Mouse (Mus musculus): ENCODE measurements at regions not wholly inside any gene's neighbourhood (a gene's known extent, or its start where the extent isn't known, plus 50 kb on each side); places are given as distances from the start of the nearest gene placed in this dataset.

DNA sequence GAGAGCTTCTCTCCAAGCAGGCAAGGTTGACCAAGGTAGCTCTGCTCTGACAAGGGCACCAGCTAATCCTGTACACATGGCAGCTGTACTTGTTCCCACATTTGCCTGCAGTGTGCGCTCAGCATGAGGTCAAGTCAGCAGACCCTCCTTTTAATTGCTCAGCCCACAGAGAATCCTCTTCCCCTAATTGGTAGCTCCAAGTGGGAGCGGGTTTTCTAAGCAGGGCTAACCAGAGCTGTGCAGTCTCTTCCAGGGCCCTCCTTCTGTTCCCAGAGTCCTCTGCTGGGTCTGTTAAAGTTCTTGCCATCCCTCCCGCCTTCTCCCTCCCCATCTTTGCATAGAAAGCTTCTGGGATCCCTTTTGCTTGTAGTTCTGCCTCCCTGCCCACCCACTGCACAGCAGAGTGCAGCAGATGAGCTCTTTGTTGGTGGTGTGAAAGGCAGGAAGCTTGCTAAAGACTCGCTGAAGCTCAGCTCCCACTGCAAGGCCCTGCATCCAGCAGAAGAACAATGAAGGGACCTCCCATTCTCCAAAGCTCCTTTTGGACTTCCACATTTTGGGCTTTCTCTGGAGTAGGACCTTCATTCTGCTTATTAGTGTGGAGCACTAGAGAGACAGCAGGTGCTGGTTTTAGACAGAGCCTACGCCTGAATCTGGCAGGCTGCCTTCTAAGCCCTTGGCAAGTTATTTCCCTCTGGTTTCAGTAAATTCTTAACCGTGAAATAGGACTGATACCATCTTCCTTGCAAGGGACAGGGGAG lies 235.3 kb upstream of the Serp2 start:
- in situ Hi-C loops (cut with MseI, MboI), result no loop called here

DNA sequence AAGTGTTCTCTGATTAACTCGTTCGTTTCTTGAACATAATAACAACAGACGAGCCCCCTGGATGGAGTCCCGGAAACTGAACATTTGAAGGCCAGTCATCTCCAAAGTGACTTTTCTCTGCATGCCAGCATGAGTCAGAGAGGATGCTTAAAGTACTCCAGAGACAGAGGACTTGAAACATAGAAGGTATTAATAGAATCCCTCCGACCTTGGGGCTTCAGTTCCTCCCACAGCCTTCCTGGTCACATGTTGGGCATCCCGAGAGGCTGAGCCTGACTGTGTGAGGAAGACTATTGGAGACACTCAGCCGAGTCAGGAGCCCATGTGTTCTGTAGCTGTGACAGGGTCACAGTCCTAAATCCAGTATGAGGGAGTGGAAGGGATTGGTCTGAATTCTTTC lies 232.7 kb upstream of the Serp2 start:
- in situ Hi-C loops (cut with MseI, MboI), result no loop called here

DNA sequence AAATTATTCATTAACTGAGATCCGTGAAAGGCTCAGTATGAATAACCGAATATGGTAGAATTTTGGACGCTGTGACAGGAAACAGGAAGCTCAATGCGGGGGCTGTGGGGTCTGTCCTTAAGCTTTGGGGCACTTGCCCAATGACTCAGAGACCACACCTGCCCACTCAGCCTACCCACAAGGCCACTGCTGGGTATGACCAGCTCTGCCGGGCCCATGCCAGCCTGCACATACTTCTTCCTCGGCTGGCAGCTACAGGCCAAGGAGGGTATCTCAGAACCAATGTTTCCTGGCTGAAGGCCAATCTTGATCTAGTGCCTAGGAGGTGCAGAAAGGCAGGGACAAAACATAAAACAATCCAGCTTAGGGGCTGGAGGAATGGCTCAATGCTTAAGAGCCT lies 230.9 kb upstream of the Serp2 start:
- in situ Hi-C loops (cut with MseI, MboI), result no loop called here

DNA sequence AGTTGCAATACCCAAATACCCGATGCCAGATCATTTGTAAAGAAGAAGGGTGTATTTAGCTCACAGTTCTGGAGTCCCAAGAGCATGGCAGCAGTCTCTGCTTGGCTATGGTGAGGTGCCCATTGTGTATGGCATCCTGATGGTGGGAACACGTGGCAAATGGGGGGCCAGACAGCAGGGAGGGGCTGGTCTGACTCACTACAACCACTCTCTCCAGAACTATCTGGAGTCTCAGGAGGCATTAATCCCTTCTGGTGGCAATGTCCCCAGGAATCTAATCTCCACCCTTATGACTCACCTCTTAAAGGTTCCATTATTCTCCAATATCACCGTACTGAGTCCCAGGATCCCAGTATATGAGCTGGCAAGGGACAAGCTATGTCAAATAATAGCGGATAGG lies 229.5 kb upstream of the Serp2 start:
- in situ Hi-C loops (cut with MseI, MboI), result no loop called here

DNA sequence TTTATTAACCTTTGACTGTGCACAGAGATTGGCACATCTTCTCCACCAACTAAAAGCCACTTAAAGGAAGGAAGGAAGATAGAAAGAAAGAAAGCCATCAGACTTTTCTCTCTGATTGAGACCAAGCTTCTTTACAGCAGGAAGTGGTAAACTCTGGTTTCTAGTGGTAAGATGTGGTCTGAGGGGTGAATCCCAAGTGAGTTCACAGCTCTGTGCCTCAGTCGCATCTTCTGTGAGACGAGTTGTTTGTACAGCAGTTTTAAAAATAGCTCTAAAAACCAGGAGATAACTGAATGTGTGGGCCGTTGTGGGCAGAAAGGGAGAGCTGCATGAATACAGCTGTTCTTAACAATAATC lies 224.8 kb upstream of the Serp2 start:
- in situ Hi-C loops (cut with MseI, MboI), result no loop called here

DNA sequence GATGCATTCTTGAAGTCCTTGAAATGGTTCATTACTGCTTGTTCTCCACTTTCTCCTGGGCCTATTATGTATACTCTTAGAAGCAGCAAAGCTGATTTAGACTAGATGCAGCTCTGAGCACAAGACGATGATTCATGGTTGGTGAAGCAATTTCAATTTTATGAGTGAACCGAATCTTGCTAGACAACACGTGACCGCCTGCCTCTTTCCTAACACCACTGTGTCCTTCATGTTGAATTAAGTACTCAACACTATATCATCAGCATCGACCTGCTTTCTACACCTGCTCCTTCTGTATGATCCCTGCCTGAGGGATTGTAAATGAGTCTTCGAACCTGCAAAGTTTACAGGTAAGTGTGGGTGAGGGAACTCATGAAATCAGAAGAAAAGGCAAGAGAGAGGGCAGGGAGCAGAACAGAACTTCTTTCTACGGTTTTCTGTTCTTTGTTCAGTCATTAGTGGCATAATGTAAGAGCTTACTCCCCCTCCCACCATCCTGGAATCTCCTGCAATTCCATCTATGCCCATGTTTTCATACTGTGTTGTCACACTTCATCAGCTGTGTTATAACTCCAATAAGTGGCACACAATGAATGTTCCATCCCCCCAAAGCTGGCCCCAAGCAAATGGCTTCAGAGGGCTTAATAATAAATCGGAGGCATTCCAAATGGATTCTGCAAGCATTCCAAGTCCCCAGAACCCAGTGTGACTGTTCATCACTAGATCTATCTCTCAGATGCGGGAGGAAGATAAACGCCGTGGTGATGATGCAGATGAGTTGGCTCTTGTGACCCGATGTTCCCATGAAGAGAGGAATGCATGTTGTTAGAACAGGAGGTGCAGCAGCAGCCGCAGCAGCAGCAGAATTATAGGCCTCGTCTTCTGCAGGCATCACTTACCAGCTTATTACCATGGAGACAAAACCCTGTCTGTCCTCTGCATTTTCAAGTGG lies 224.2 kb upstream of the Serp2 start:
- in situ Hi-C loops (cut with MseI, MboI), result no loop called here

DNA sequence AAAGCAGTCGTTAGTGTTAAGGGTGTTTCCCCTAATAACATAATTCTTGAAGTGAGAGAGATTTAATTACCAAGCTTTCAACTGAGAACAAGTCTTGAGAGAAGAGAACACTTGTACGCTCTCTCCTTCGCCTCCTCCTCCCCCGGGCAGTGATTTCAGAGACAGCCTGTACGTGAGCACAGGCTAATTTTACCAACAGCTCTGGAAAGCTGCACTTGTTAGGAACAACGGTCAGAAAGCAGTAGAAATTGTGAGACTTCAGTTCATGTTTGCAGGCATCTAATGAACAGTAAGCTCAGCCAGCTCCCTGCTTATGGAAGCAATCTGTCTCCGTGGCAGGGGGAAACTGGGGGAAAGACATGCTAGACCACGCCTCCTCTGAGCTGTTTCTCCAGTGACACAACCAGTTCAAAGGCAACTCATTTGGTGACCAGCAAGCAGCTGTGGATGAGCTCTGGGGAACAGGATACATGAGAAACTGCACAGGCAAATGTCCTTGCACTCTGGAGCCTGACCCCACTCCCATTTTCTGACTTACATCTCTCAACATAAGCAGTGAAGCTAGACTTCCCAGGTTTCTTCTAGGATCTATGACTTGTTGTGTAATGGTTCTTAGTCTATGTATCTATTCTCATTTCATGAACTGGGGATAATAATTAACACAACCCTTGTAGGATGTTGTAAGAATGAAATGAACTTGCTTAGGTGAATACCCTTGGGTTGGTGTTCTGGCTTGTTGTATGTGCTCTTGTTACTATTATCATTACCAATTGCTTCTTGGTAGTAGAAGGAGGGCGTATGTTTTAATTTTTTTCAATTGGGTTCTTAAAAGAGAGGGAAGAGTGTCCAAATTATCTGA lies 222.1 kb upstream of the Serp2 start:
- in situ Hi-C loops (cut with MseI, MboI), result no loop called here

DNA sequence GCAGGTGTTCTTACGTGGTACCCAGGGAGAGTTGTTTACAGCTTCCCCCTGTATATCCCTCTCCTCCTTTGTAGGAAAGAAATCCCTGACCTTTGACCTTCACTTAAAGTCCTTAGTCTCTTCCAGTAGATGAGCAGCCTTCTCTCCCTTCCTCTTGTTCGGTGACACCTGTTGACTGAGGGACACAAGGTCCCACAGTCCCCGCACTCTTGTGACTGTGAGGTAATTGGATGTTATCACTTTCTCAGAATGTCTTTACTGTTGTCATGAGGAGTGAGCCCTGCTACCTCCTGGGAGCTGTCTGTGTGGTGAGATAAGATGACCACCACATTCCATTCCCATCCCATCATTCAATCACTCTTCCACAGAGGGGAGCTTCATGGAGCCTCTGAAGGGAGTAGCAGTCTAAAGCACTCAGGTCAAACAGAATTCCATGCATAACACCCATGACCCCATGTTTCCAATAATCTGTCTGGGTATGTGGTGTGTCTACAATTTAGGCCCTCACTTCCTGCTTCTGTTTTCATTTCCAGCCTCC lies 218.8 kb upstream of the Serp2 start:
- in situ Hi-C loops (cut with MseI, MboI), result no loop called here

DNA sequence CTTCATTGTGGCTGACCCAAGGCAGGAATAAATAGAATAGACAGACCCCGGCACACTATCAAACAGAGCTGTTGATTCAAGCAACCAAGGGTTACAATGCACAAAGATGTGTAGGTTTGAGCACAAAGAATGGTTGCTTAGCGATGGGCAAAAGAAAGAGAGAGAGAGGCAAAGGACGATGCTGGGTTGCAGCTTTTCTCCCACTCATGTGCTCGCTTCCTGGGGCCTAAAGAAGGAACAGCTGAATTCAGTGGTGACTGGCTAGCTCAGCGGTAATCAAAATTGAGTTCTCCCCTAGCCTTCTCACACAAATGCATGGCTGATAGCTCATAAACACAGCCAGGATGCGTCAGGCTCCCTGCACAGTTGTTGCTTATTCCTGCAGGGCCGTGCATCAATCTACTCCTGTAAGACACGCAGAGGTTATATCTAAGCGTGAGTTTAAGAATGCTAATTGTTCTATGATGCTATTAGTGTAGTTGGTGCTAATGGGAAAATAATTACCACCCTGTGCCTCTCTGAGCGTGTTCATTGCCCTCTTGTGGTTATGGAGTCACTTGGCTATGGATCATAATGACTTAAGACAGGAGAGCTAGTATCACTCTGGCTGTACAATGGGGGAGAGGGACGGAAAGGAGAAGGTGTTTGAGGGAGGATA lies 216.2 kb upstream of the Serp2 start:
- in situ Hi-C loops (cut with MseI, MboI), result no loop called here

DNA sequence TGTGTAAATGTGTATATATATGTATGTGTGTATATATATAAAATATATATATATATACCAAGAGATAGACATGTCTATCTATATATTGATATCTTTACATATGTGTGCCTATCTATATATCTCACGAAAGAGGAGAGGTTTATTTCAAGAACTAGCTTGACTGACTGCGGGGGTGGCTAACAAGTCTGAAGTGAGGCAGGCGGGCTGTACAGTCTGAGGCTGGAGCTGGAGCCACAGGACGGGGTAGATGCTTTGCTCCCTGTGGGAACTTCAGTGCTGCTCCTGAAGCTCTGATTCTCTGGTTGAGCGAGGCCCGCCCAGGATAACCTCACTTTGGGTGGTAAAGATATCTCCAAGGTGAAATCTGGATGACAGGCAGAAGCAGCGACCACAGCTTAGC lies 213.4 kb upstream of the Serp2 start:
- in situ Hi-C loops (cut with MseI, MboI), result no loop called here

DNA sequence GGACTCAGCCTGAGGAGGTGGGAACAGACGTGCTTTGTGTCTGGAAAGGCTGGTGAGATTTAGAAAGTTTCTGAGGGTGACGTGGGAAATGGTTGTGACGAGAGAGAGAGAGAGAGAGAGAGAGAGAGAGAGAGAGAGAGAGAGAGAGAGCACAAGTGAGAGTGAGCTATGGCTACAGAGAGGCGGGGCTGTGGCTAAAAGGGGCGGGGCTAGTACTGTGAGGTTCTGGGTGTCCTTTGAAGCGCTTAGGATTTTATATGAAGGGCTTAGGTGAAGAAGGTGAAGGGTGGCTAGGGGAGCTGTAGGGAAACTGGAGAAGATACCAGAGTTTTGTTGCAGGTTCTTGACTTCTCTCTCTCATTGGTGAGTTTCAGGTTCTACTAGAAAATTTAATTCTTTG lies 210.6 kb upstream of the Serp2 start:
- in situ Hi-C loops (cut with MseI, MboI), result no loop called here

DNA sequence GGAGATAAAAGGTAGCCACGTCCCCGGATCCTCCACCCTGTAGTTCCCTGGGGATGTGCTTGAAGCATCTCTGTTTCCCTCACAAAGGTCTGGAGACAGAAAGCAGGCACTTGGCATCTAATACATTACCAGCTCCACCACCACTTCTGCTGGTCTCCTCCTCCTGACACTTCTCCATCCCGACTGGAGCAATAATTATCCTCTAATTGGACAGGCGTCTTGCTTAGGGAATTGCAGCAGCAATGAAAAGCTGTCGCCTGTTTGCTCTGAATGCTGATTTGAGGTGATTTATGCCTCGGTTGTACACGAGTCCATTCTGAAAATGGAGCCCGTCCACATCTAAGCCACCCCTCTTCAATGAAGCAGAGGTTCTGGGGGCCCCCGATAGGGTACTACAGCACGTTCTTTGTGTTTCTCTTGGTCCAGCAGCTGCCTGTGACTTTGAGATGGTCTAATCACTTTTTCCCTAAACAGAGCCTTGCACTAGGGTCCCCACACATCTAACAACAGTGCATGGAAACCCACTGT lies 209.6 kb upstream of the Serp2 start:
- in situ Hi-C loops (cut with MseI, MboI), result no loop called here

DNA sequence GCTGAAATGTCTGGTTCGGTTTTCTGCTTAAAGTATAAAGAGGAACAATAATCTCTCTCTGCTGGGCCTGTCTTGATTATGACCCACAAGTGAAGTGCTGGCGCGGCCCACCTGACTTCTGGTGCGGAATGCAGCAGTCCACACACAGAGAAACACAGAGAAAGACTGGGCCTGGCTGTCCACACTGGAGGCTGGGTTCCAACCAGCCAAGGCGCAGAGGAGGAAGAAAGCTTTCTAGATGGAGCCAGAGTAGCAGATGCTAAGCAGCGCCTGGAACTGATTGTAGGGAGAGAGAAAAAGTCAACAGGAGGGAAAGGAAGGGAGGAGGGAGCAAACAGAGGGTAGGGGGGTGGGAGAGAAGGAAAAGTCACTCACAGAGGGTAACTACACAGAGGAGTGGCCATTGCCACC lies 208.4 kb upstream of the Serp2 start:
- in situ Hi-C loops (cut with MseI, MboI), result no loop called here

DNA sequence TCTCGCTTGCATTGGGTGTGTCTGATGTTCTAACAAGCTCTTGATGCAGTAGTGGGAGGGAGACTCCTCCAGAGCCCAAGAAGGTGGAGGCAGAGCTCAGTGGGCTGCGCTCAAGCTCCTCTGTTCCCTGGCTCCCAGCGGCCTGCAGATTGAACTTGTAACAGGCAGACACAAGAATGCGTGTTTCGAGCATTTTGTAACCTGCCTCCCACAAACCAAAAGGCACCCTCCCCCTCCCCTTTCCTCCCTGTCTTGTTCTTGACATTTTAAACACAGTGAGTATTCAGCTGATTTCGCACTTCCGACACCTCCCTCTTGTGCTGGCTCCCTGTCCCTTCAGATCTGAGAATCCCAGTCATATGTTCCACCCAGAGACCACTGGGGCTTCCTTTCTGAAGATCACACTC lies 207.7 kb upstream of the Serp2 start:
- in situ Hi-C loops (cut with MseI, MboI), result no loop called here

DNA sequence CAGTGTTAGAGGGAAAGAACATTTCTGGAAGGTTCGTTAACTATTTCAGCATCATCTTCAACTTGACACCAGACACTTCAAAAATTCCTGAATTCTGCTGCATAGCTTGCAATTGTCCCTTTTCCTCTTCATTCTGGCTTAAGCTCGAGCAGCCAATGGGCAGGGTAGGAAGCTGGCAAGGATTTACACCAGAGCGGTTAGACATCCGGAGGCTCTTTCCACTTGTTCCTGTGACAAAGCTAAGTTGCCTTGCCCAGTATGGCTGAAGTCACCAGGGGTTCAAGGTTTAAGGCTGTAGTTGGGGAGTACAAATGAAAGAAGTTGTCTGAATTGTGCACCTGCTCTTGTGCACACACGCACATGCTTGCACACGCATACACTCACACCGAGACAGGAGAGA lies 206.8 kb upstream of the Serp2 start:
- in situ Hi-C loops (cut with MseI, MboI), result no loop called here

DNA sequence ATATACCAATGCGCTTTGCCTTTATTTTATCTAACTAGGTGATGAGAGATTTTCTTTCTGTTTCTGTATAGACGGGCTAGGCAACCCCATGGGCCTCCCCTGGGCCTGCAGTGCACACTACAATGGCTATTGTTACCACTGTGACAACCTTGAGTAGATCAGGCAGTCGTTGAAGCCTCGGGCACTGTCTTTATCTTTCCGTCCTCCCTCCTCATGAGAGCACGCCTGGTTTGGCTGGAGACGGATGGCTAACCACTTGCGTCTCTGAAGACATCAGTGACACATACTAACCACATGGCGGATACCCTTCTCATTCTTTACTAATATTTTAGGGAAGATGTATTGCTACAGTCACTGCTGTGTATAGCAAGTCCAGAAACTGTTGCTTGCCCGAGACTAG lies 206.1 kb upstream of the Serp2 start:
- in situ Hi-C loops (cut with MseI, MboI), result no loop called here

DNA sequence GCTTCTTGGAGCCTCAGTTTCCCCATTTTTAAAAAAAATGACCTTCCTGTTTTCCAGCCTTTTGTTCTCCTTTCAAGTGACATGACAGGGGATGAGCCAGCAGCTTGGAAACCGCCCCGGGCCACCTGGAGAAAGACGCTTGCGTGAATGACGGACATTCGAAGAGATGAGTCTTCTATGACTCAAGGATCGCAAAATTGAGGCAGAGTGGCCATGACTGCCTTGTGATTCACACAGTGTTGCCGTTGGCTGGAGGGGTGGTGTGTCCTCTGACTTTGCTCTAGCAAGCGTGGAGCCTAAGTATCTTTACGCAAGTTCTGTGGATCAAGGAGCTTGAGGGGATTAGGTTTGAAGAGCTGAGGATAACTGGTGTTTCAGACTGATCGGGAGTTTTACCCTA lies 205.0 kb upstream of the Serp2 start:
- in situ Hi-C loops (cut with MseI, MboI), result no loop called here

DNA sequence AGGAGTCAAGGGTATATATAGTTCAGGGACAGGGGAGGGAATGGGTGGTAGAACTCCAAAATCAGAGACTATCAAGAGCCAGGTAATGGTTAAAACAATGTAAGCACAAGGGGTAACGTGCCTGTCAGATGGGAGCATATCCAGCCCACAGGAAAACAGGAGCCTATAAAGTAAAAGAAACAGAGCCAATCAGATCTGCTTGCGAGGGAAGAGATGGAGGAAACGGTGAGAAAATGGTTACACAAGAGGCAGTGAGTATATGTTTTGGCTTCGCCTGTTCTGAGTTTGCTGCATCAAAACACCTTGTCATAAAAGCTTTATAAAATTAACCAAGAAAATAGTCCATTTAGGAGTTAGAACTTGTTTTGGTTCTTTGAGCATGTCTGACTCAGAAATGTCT lies 204.6 kb upstream of the Serp2 start:
- in situ Hi-C loops (cut with MseI, MboI), result no loop called here

DNA sequence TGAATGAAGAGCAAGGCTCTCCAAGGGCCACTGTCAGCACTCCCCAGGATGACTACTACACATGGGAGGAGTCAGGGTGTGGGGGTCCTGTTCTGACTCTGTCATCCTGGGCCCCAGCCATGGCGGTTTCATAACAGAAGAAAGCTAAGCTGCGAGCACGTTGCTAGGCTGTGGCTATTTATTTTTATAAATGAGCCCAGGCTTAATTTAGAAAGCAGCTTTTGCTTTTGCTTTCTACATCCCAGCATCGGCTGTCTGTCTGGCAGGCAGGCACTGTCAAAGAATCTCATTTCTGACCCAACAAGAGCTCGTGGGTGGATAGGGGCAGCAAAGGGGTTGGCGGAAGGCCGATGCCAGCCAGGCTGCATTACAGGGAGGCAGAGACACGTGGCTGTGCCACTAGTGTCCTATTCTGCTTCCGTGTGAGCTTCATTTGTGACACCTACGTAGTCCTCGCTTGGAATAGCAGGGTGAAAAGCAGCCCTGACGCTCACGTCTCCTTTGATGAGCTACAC lies 203.9 kb upstream of the Serp2 start:
- in situ Hi-C loops (cut with MseI, MboI), result no loop called here

DNA sequence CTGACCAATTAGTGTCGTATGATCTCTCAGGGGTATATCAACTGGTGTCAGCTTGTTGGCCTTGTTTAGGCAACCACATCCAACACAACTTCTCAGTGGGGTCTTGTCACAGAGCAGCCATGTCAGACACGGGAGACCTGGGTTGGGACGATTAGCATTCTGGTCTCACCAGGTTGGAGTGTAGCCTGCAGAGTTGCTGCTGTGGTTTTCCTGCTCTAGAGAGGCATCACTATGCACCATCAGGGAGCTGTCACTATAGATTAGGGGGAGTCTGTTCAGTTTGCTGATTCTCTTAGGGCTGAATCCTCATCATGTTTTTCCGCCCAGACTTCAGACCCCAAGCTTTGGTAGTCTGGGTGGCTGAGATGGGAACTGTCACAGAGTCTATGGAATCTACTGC lies 202.7 kb upstream of the Serp2 start:
- in situ Hi-C loops (cut with MseI, MboI), result no loop called here

DNA sequence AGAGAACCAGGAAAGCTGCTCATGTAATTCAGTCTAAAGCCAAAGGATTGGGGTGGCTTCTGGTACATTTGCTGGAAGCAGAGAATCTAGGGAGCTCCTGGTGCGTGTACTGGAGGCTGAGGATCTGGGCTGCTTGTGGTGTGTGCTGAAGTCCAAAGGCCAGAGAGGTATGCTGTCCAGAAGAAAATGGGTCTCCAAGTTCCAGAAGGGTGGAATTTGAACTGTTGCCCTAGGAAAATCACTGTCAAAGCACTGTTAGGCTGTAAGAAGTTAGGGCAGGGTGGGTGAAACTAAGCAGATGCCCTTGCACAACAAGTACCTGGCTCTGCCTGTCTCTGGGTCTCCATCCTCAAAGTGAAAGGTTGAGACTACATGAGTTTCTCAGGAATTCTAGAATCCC lies 201.9 kb upstream of the Serp2 start:
- in situ Hi-C loops (cut with MseI, MboI), result no loop called here

All from mouse trophoblast stem cell (cell line).